Mouse (Mus musculus) brain, embryonic 14.5 days (tissue): ENCODE measurements at regions not wholly inside any gene's neighbourhood (a gene's known extent, or its start where the extent isn't known, plus 50 kb on each side); places are given as distances from the start of the nearest gene placed in this dataset.

Experiments
- CTCF ChIP-seq: fragments of 200-500 bp; IDR thresholded peaks from 2 replicates; pipeline ENCODE4 v1.5.1; 2012; ENCODE audit warnings: inconsistent platforms, mild to moderate bottlenecking, moderate library complexity, borderline replicate concordance; ENCODE audit not compliant: insufficient read depth, insufficient read length; ENCODE audit errors: extremely low read depth
- POLR2A ChIP-seq: fragments of 200-500 bp; IDR thresholded peaks from 2 replicates; pipeline ENCODE4 v1.6.1; 2012; ENCODE audit warnings: mild to moderate bottlenecking, inconsistent platforms, borderline replicate concordance; ENCODE audit not compliant: poor library complexity, insufficient read depth, insufficient read length, severe bottlenecking; ENCODE audit errors: extremely low read depth

- TF ChIP-seq CTCF (no peak), POLR2A (no peak)
These were observed 1172.5 kb downstream of the 9330182O14Rik start for GRCm38 (mm10) chr15:41306638-41307037.
